Mouse (Mus musculus) testis, postnatal 10 days (tissue): ENCODE data around the gene Ltn1.

Experiments
- DNase-seq: peaks from one replicate; pipeline ENCODE4 v3.0.0; 2021; ENCODE audit warnings: low spot score

Gene Ltn1

DNA sequence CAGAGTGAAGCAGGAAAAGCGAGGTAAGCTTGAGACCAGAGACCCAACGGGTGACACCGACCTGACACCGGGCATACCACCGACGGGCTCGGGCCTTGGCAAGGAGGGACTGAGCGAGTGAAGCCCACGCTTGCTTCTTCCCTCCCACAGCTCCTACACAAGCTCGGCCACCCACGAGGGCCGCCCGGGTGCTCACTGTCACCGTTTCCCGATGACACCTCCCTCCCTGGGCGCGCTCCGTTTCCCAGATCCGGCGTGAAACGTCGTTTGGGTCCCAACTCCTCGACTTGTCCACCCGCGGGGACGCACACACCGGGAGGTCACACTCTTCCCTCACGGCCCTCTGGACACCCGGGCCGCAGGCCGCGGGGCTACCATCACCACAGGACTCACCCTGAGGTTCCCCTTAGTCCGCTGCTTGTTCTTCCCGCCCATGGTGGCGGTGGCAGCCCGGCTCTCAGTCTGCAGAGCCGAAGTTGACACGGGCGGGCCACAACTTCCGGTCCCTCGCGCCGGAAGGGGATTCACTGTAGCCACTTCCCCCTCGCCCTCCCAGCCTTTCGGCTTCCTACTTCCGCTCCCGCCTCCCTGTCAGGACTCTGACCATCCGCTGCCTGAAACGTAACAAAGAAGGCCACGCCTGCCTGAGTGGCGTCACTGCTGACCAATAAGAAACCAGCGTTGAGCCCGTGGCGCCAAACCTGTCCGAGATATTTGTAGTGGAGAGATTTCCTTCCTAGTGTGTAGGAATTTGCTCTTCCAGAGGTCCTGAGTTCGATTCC is at the start of gene Ltn1:
TSS of gene Ltn1 (minus strand) at position 580 of the 782 bp plus-strand sequence.
- peak; percentile 98 for DNase-seq

DNA sequence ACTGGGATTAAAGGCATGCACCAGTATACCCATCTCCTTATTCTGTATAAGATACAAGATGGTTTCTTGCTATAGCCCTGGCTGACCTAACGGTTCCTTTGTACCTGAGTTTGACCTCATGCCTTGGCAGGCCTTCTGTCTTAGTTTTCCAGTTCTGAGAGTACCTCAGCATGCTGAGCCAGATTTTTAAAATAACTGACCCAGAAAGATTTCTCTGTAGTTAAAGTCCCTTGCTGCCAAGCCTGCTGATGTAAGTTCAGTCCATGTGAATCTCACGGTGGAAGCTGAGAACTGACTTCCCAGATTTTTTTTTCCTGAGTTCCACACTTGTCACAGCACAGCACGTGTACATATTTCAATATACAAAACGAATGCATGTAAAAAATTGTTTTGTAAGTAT is 38.2 kb upstream of the Ltn1 start:
- DNase-seq, result no peak

DNA sequence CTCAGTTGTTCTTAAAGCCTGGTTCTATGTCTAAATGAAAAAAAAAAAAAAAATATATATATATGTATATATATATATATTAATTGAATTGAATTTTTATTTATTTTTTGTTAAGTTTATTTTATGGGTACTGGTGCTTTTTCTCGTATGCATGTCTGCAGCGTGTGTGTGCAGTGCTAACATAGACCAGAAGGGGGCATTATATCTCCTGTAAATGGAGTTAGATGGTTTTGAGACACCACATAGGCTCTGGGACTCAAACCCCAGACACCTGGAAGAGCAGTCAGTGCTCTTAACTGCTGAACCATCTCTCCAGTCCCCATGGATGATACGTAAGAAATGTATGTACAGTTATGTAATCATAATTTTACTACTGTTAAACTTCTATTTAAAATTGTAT is 26.3 kb upstream of the Ltn1 start:
- DNase-seq, result no peak

DNA sequence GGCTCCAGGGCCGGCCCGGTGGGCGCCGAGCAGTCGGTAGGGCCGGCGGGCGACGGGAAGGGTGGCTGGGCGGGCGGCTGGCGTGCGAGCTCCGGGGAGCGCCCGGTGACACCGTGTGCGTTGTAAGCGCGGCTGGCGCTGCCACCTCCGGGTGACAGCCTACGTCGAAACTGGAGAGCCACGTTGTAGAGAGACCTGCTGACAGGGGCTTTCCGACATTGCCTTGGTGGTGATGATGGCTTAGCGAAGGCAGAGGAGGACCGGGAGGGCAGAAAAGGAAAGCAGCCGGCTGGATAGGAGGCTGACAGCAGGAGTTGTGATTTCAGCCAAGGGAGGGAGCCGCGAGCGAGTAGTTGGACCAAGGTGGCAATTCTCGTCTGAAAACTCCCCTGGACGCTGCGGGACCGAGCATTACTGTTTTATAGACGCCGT is 22.8 kb upstream of the Ltn1 start:
- no peak for DNase-seq

DNA sequence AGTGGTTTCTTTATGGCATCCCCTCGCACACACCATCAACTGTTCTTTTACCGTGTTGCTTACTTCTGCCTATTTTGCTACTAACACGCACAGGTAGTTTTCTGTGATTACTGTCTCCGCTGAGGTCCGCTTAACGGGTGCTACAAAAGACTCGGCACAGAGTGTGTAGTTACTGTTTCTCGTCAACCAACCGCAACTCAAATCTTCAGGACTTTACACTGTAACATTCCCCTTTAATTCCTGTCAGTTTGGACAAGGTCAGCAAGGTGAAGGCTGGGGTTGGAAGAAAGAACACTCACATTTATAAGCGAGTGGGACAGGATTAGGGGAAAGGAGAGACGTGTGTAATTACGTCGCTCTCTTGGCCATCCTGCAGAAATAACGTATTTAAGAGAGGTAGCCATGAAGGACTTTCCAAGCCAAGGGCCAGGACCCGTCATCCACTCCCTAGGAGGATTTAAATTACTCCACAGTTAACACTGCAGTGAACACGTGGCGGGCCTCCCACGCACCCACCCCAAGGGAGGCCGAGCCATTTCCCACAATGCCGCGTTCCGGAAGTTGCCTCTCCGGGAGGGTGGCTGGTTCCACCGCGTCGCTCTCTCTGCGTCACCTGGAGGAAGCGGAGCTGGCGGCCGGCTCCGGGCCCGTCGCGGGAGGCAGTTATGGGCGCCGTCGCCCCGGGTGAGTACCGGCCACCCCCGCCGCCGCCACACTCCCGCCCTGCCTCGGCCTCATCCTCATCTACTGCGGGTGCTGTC is 22.2 kb upstream of the Ltn1 start, which contains the start of gene Usp16:
TSS of gene Usp16 (plus strand) at position 285 of the 761 bp plus-strand sequence.
- peak; percentile 96 for DNase-seq

DNA sequence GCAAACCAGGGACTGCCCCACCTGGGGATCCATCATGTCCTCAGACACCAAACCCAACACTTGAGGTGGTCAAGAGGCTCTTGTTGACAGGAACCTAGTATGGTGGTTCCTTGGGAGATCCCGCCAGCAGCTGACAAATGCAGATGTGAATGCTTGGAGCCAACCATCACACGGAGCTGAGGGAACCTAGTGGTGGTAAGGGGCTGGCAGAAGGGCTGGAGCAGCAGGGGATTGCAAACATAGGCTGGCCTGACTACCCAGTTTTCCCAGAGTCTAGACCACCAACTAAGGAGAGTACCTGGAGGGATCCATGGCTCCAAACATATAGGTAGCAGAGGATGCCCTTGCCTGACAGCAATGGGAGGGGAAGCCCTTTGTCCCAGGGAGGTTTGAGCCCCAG is 20.8 kb upstream of the Ltn1 start:
- DNase-seq, result no peak

DNA sequence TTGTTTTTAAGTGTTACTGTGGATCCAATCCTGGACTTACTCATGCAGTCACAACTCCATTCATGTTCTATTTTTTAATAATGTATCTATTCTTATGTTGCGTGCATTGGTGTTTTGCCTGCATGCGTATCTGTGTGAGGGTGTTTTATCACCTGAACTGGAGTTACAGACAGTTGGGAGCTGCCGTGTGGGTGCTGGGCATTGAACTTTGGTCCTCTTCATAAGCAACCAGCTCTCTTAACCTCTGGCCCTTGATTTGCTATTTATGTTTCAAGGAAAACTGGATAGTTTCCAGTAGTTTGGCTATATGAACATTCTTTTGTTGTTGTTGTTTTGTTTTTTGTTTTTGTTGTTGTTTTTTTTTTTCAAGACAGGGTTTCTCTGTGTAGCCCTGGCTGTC is 13.1 kb upstream of the Ltn1 start:
- DNase-seq, result no peak

DNA sequence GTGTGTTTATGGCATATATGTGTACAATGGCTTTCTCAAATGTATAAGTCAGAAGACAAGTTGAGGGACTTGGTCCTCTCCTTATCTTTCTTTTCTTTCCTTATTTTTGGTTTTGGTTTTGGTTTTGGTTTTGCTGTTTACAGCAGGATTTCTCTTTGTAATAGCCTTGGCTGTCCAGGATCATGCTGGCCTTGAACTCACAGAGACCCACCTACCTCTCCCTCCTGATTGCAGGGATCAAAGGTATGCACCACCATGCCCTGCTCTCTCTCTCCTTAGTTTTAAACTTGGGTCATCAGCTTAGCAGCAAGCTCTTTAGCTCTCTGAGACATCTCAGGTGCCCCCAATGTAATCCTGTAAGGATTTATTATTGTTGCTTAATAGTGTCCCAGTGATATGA is 12.7 kb upstream of the Ltn1 start:
- DNase-seq, result no peak

DNA sequence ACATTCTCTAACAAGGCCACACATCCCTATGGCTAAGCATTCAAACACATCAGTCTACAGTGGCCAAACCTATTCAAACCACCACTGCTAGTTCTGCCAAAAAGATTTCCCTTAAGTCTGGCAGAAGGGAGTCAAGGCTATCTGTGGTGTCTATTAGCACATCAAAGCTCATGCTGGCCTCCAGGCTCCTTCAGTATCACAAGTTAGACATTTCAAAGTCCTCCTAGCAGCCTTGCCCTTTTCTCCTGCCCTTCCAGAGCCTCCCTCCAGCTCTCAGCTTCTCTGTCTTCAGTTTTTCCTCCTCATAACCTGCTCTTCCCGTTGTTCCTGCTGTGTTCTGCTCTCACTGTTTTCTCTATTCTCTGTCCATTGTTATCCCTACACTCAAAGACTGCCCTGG is 11.7 kb upstream of the Ltn1 start:
- DNase-seq, result no peak

DNA sequence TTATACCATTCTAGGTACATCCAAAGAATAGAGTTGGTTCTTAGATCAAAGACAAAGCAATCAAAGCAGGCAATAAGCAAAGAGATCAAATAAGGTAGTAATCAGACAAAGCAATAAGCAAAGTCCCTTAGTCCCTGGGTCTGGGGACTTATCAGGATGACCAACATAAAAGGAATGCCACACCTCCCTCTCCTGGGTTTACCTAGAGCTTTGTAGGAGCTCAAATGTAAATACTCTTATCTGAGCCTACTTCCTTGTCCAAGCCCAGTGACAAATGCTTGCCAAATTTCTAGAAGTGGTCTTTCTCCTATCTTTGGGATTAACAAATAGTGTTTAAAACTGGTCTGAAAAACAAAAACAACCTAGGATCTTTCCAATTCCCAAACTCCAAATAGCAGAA is 10.8 kb upstream of the Ltn1 start:
- DNase-seq, result no peak

DNA sequence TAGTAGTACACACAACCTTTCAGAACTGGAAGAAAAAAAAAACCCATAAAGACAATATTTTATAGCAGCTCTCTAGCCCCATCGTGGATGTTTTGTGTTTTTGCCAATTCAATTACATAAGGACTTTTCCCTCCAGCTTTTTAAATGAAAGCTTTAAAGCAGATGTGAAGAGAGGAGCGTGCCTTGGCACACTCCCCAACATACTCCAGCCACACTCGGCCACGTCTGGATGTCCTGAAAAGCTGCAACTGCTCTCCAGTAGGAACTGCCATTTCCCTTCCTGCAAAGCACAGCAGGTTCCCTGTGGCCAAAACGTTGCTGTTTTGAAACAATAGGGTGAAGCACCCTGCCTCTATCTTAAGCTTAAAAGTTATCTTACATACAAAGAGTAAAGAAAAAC is 9.9 kb upstream of the Ltn1 start:
- no peak for DNase-seq

DNA sequence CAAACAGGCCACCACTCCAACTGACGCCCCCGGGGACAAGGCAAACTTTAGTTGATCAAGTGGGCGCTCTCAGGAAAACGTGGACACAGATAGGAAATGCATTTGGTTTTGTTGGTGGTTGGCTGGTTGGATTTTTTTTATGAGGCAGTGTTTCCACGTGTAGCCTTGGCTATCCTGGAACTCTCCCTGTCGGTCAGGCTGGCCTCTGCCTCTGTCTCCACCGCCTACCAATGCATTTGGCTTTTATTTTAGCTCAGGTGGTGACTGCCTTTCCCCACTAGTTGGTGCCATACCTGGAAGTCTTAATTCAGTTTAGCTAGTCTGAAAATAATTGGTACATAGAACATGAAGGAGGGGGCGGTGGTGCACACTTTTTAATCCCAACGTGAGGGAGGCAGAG is 8.7 kb upstream of the Ltn1 start:
- no peak for DNase-seq

DNA sequence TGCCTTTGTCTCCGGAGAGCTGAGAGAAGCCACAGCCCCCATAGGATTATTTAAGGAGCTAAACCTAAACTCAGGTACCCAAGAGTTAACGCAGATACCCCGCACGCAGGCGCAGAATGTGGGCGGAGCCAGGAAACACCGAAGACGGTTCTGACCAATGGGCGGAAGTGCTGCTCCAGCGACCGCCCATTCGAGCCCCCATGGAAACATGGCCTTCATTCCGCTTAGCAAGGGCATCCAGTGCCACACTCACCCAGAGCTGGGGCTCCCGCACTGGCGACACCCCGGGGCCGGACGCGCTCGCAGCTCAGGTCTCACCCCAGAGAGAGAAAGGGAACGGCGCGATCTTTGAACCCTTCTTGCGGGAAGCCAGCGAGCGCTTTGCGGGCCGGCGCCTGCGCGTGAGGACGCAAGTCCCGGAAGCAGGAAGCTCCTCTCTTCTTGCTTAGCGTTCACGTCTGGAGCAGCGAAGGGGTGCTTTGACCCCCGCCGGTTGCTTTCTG is 7.8 kb upstream of the Ltn1 start, which contains the start of gene Rwdd2b:
TSS of gene Rwdd2b (minus strand) at position 390 of the 503 bp plus-strand sequence.
- peak; percentile 97 for DNase-seq

DNA sequence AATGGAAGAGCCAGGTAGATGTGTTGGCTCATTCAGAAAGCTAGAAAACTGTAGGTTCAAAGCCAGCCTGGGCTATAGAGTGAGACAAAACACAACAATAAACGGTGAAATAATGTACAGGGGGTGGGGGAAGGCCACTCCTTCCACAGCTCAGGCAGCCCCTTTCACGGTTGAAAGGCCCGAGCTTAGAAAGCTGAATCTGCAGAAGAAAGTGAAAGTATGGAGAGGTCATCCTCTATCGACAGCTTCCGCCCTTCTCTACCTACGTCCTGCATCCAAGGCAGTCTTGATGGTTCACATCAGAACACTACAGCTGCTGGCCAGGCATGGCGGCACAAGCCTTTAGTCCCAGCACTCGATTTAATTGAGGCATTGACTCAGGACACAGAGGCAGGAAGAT is 6.3 kb upstream of the Ltn1 start:
- no peak for DNase-seq

DNA sequence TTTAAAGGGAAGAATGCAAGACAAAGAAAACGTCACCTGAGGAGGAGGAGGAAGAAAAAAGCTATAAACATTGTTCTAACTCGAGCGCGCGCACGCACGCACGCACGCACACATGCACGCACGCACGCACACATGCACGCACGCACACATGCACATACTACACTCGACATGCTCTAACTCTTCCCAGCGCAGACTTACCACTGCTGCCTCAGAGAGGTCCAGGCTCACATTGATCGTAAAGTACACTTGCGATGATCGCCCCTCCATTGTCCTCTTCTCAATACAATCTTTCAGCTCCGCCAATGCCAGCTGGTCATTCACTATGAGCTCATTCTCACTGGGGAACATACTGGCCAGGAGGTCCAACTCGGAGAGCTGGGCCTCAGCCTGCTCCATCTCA is 4.7 kb upstream of the Ltn1 start:
- no peak for DNase-seq

DNA sequence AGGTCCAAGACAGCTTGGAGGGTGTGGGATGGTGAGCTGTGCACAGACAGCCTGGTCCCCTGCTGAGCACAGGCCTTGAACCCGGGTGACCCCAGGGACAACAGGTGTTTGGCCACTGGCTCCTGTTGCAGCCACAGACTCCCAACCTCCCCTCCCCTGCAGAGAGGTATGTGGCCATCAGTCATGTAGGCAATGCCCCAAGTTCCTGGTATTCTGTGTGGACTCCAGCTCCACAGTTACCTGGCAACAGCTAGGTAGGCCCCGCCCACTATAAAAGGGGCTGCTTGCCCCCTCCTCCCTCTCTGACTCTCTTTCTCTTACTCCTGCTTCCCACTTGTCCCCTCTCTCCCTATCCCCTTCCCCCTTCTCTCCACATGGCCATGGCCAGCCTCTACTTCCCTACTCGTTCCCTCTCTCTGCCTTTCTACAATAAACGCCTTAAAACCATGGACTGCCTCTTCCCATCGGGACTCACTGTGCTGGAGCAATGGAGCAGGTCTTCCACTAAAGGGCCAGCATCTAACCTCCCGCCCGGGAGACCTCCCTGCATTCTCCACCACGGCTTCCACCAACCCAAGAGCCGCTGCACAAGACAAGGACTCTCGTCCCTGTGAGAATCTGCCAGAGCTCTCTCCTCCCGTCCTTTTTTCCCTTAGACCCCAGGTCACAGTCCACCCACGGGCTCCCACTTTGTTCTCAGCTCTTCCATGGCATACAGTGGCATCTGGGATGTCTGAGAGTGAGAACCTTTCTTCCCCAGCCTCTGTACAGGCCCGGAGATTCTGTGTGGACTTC is 3.2 kb upstream of the Ltn1 start:
- DNase-seq, result no peak

DNA sequence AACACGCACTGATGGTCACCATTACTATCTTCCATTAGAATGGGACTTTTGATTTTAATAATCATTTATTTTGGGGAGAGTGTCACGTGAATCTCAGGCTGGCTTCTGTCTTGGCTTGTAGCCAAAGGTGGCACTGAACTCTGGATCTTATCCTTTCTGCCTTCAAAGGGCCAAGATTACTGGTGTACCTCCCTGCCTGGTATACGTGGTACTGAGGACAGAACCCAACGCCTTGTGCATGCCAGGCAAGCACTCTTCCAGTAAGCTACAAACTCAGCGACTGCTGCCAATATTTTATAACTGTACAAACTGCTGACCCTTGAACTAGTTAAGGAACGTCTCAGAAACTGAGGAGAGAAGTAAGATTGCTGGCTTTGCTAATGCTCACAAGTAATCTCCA is 2.5 kb upstream of the Ltn1 start:
- DNase-seq, result no peak

DNA sequence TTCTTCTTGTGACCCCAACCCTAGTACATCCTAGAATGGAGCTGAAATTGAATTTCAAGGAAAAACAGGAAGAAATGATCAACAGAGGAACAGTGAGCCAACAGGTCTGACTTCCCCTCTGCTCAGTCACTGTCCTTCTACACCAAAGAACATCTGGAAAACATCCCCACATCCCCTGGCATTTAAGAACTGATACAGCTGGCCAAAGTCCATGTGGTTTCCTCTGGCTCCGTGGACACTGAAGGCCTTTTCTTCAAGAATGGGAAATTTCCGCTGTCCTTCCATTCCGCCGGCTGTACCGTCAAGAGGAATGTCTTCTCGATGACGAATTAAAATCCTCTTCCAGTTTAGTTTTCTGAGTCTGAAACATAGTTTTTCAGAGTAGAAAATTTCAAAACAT is 1.9 kb upstream of the Ltn1 start:
- no peak for DNase-seq

DNA sequence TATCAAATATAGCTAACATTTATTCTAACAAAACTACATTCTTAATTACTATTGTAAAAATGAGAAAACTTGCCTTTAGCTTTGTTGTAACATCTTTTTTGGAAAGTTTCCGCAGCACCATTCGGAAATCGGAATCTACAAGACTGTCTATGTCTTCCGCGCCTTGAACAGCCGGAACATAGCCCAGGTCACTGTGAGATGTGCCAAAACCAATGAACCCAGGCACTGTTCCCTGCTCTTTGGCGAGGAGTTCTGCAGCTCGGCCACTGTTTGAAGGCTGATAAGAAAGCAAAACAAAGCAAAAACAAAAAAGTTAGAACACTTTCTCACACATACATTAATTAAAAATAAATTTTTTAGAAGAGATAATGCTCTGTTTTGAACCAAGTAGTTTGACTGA is 4.9 kb downstream of the Ltn1 start:
- DNase-seq, result no peak

DNA sequence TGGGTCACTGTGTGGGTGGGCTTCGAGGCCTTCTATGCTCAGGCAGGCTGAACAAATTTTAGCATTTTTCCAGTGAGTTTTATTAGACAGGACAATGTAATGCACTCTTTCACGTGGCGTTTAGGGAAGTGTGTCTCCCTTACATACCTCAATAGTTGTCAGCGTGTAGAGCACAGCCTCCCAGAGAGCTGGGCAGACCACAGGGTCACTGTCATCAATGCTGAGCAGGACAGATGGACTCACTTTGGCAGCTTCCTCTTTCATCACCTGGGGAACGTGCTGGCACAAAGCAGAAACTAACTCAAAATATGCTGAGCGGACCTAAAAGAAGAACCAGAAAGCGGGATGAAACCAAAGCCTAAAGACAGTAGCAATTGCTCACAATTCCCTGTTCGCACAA is 11.8 kb downstream of the Ltn1 start:
- DNase-seq, result no peak

DNA sequence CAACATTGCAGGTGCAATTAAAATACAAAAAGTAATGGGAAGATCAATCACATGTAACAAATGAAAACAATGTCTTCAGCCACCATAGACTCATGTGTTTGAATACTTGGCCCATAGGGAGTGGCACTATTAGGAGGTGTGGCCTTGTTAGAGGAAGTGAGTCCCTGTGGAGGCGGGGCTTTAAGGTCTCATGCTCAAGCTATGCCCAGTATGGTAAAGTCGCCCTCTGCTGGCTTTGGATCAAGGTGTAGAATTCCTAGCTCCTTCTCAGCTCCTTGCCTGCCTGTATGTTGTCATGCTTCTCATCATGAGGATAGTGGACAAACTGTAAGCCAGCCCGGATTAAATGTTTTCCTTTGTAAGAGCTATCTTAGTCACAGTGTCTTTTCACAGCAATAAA is 27.4 kb downstream of the Ltn1 start:
- DNase-seq, result no peak

DNA sequence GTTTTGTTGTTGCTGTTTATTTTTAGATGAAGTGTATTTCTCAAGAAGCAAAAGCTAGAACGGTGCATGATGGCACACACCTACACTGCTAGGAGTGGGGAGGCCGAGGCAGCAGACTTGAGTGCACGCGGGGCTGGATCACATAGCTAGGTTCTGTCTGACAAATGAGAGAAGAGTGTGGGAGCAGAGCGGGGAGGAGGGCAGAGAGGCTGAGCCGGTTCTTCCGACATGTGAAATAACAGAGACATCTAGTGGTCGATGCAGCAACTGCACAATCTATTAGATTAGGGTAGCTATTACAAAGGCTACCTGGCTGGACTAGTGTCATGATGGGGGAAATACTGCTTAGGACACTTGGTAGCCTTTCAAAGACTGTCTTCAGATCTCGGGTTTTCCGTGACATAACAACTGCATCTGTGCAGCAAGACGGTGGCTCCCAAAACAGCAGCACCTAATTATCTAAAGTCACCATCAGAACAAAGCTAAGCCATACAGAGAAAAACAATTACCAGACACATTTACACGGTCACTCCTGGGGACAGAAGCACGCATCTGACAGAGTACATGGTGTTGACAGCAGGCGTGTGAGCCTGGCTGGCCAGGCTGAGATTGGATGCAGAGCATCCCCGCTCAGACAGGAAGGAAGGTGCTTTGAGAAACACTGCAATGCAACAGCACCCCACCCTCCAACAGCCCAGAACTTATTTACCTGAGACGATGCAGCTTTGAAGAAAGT is 38.4 kb downstream of the Ltn1 start:
- peak; percentile 73 for DNase-seq
